Mouse (Mus musculus) neutrophil, adult 65 days (primary cell): Measurements from ENCODE around the gene Msto1. TPM values are rescaled to one million over a fixed set of nuclear protein-coding genes. Genes with fewer than 3 reads are reported as not detected.

Experiments
- total RNA-seq: library from RNA; stranded (reverse); gene quantifications from 2 replicates; pipeline ENCODE4 v1.2.4, GENCODE M21; 2023

Msto1 gene
- total RNA-seq: 4.0 and 5.5 TPM in 2 replicates

DNA sequence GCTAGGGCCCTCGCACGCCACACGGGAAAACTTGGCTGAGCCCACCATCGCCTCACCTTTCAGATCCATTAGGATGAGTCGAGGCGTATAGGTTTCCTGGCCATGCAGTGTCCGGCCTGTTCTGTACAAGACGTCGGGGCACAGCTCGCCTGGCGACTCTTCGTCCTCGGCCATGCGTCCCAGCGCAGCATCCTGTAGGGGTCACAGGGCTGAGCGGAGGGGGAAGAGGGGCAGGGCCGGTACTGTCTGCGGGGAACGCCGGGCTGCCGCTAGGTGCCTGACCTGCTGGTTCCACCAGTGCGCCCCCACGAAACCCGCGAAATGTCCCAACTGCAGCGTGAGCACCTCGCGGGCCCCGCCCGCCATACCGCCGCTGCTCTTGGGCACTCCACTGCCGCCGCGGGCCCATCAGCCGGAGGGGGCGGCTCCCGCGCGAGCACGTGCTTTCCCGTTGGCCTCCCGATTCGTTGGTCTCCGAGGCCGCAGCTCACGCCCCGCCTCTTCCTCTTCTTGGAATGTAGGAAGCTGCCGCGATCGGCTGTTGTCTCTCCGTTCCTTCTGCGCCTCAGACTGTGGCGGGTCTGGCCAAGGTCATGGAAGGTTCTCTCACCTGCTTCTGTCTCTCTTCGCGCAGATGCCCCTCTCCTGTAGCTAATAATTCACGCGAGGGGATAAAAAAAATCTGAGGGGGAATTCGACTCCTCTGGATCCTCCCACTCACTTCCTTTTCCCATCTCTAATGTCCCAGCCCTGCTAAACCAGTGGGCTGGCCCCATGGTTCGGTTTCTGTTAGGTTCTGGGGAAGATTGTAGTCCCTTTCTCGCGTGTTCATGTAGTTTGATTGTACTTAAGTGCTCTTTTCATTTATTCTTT, at the start of gene Msto1:
TSS of gene Msto1 (minus strand) at position 489 of the 873 bp plus-strand sequence.

GRCm38 (mm10) chr3:88950576-88951326, 37.0 kb upstream of the Msto1 start, which contains the start of the genes Ash1l and Dap3:
TSS of gene Ash1l (plus strand) at chr3:88950622.
TSS of gene Dap3 (minus strand) at chr3:88951181.

Other genes with a start within 250 kb of the Msto1 start
- 95.8 and 139 TPM in 2 replicates for gene Khdc4, start 228.2 kb downstream of the Msto1 start, total RNA-seq
- gene Rit1, start 197.2 kb downstream of the Msto1 start, total RNA-seq: 49.1 and 52.4 TPM in 2 replicates
- gene Syt11, start 138.8 kb downstream of the Msto1 start, total RNA-seq: 0.59 and 0.73 TPM in 2 replicates
- gene Gon4l, start 78.8 kb downstream of the Msto1 start, total RNA-seq: 22.6 and 32.2 TPM in 2 replicates
- 29.5 and 43.5 TPM in 2 replicates for gene Ash1l, start 36.6 kb upstream of the Msto1 start, total RNA-seq
- gene Dap3, start 37.2 kb upstream of the Msto1 start, total RNA-seq: 57.7 and 64.3 TPM in 2 replicates
- 17.2 and 19.6 TPM in 2 replicates for gene Rusc1, start 179.3 kb upstream of the Msto1 start, total RNA-seq
- gene Gm43738, start 187.1 kb upstream of the Msto1 start, total RNA-seq: not detected in 2 replicates
- gene Fdps, start 188.0 kb upstream of the Msto1 start, total RNA-seq: 19.3 and 28.2 TPM in 2 replicates
- gene Pklr, start 222.1 kb upstream of the Msto1 start, total RNA-seq: 0.32 and 1.0 TPM in 2 replicates
- not detected in 2 replicates for gene Hcn3, start 246.2 kb upstream of the Msto1 start, total RNA-seq